Mouse (Mus musculus): ENCODE measurements around the gene Ciz1. TPM values are rescaled to one million over a fixed set of nuclear protein-coding genes. Genes with fewer than 3 reads are reported as not detected.

The Ciz1 gene
- polyA plus RNA-seq (2012; ENCODE audit: insufficient read depth, insufficient read length, missing spikeins), result 101 and 103 TPM in 2 replicates

- TF ChIP-seq CTCF (IDR thresholded peaks at IDR 0.05; ENCODE audit: low read depth, low read length), result no peak
- no peak for TF ChIP-seq POLR2A (IDR thresholded peaks at IDR 0.05; ENCODE audit: borderline replicate concordance, low read depth, low read length)
- Histone ChIP-seq H3K4me3 (ENCODE audit: insufficient read depth, low read length) (peak within 1 kb of the TSS; percentile 60), H3K4me1 (ENCODE audit: control insufficient read depth, insufficient read depth, low read length) (peaks cover 18% of the 10 kb centered on the region), H3K27ac (ENCODE audit: insufficient read depth, low read depth, low read length) (no peak within 1 kb of the TSS)
Measured at GRCm38 (mm10) chr2:32352151-32353006, at the start of gene Ciz1. Ciz1 (plus strand) TSS chr2:32352327.

GRCm38 (mm10) chr2:32302952-32303351, 49.2 kb upstream of the Ciz1 start:
- Histone ChIP-seq H3K4me3 (ENCODE audit: insufficient read depth, low read length) (no peak overlapping the region), H3K27ac (ENCODE audit: insufficient read depth, low read depth, low read length) (no peak overlapping the region), H3K4me1 (ENCODE audit: control insufficient read depth, insufficient read depth, low read length) (no peaks in the 10 kb centered on the region)
- TF ChIP-seq CTCF (IDR thresholded peaks at IDR 0.05; ENCODE audit: low read depth, low read length), result peak; percentile 22; the same call in 1 of the 2 replicates
- TF ChIP-seq POLR2A (IDR thresholded peaks at IDR 0.05; ENCODE audit: borderline replicate concordance, low read depth, low read length), result no peak

GRCm38 (mm10) chr2:32304145-32304832, 47.8 kb upstream of the Ciz1 start:
- H3K27ac ChIP-seq (ENCODE audit: insufficient read depth, low read depth, low read length), result no peak overlapping the region
- TF ChIP-seq POLR2A (IDR thresholded peaks at IDR 0.05; ENCODE audit: borderline replicate concordance, low read depth, low read length), result no peak
- 0 out of 2 replicates have a peak, but pooled peaks have one; percentile 15 for TF ChIP-seq CTCF (IDR thresholded peaks at IDR 0.05; ENCODE audit: low read depth, low read length)
- H3K4me3 ChIP-seq (ENCODE audit: insufficient read depth, low read length), result no peak overlapping the region
- H3K4me1 ChIP-seq (ENCODE audit: control insufficient read depth, insufficient read depth, low read length), result no peaks in the 10 kb centered on the region

GRCm38 (mm10) chr2:32305668-32306067, 46.5 kb upstream of the Ciz1 start:
- Histone ChIP-seq H3K4me3 (ENCODE audit: insufficient read depth, low read length) (no peak overlapping the region), H3K27ac (ENCODE audit: insufficient read depth, low read depth, low read length) (no peak overlapping the region), H3K4me1 (ENCODE audit: control insufficient read depth, insufficient read depth, low read length) (peaks cover 13% of the 10 kb centered on the region)
- TF ChIP-seq POLR2A (IDR thresholded peaks at IDR 0.05; ENCODE audit: borderline replicate concordance, low read depth, low read length) (no peak), CTCF (IDR thresholded peaks at IDR 0.05; ENCODE audit: low read depth, low read length) (no peak)

- Histone ChIP-seq H3K27ac (ENCODE audit: insufficient read depth, low read depth, low read length) (no peak overlapping the region), H3K4me1 (ENCODE audit: control insufficient read depth, insufficient read depth, low read length) (peaks cover 18% of the 10 kb centered on the region), H3K4me3 (ENCODE audit: insufficient read depth, low read length) (no peak overlapping the region)
- TF ChIP-seq CTCF (IDR thresholded peaks at IDR 0.05; ENCODE audit: low read depth, low read length), result no peak
- no peak for TF ChIP-seq POLR2A (IDR thresholded peaks at IDR 0.05; ENCODE audit: borderline replicate concordance, low read depth, low read length)
Measured at GRCm38 (mm10) chr2:32306176-32306575, 46.0 kb upstream of the Ciz1 start.

GRCm38 (mm10) chr2:32307247-32307798, 44.8 kb upstream of the Ciz1 start:
- Histone ChIP-seq H3K27ac (ENCODE audit: insufficient read depth, low read depth, low read length) (no peak overlapping the region), H3K4me3 (ENCODE audit: insufficient read depth, low read length) (no peak overlapping the region), H3K4me1 (ENCODE audit: control insufficient read depth, insufficient read depth, low read length) (peaks cover 25% of the 10 kb centered on the region)
- TF ChIP-seq CTCF (IDR thresholded peaks at IDR 0.05; ENCODE audit: low read depth, low read length), result no peak

- H3K27ac ChIP-seq (ENCODE audit: insufficient read depth, low read depth, low read length), result no peak overlapping the region
- TF ChIP-seq CTCF (IDR thresholded peaks at IDR 0.05; ENCODE audit: low read depth, low read length) (peak; percentile 80), POLR2A (IDR thresholded peaks at IDR 0.05; ENCODE audit: borderline replicate concordance, low read depth, low read length) (no peak)
Measured at GRCm38 (mm10) chr2:32307941-32308760, 44.0 kb upstream of the Ciz1 start.

GRCm38 (mm10) chr2:32308870-32309568, 43.1 kb upstream of the Ciz1 start:
- H3K4me3 ChIP-seq (ENCODE audit: insufficient read depth, low read length), result no peak overlapping the region
- TF ChIP-seq CTCF (IDR thresholded peaks at IDR 0.05; ENCODE audit: low read depth, low read length) (no peak), POLR2A (IDR thresholded peaks at IDR 0.05; ENCODE audit: borderline replicate concordance, low read depth, low read length) (no peak)
- no peak overlapping the region for H3K27ac ChIP-seq (ENCODE audit: insufficient read depth, low read depth, low read length)
- H3K4me1 ChIP-seq (ENCODE audit: control insufficient read depth, insufficient read depth, low read length), result peaks cover 25% of the 10 kb centered on the region

More at GRCm38 (mm10) chr2:32307941-32308760, 44.0 kb upstream of the Ciz1 start:
- Histone ChIP-seq H3K4me3 (ENCODE audit: insufficient read depth, low read length) (no peak overlapping the region), H3K4me1 (ENCODE audit: control insufficient read depth, insufficient read depth, low read length) (peaks cover 25% of the 10 kb centered on the region)

All from bone marrow macrophage, adult 2 months (primary cell).